Mouse (Mus musculus): Measurements from ENCODE around the gene Smc1b.
"Not testable (repeated sequence)": the region's sequence is repeated elsewhere in the genome, so short reads cannot be mapped to it uniquely, and the experiment has no call there.

The Smc1b gene

DNA sequence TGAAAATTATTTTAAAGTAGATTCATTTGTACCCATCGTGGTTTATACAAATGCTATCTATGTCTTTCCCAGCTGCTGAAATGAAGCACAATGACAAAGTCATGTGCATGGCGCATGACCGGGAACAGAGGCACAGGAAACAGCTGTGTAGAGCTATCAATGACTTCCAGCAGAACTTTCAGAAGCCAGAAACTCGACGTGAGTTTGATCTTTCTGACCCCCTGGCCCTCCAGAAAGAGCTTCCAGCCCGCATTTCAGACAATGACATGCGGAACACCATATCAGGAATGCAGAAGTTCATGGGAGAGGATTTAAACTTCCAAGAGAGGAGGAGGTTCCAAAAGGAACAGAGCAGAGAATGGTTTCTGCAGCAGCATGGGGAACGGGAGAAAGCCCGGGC, 3.4 kb upstream of the Smc1b start:
- DNase-seq (ENCODE audit: low spot score) = no peak

DNA sequence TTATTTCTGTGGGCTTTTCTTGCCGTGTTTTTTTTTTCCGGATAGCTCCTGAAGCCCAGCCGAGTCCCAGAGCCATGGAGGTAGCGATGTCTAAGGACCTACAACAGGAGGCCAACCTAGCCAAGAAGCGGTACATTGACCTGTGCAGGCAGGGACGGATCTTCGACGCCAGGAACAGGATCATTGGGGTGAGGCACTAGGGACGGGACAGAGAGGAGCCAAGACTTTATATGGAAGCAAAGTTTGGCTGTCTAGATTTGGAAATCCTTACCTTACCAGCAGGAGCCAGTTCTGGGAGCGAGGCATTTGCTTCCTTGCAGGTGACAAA, 393 bp upstream of the Smc1b start:
- no peak for DNase-seq (ENCODE audit: low spot score)

DNA sequence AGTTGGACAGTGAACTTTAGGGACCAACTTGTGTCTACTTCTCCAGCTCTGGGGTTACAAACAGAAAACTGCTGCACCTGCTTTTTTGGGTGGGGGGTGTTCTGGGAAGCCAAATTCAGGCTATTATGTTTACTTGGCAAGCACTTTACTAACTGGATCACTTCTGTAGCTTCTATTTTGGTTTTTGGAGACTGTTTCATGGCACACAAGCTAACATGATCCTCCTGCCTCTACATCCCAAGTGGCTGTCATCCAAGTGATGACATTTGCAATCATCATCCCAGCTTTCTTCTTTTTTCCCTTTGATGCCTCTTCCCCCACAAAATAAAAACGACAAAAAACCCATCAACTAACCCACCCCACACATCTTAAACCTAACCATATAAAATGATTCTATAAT, 46.1 kb downstream of the Smc1b start:
- no peak for DNase-seq (ENCODE audit: low spot score)

GRCm38 (mm10) chr15:85072651-85073050, 59.1 kb downstream of the Smc1b start:
- DNase-seq (ENCODE audit: low spot score) = no peak

GRCm38 (mm10) chr15:85070561-85070960, 61.2 kb downstream of the Smc1b start:
- DNase-seq (ENCODE audit: low spot score) = peak; percentile 82

GRCm38 (mm10) chr15:85063421-85063820, 68.3 kb downstream of the Smc1b start:
- no peak for DNase-seq (ENCODE audit: low spot score)

- DNase-seq (ENCODE audit: low spot score) = no peak
These were observed 76.6 kb downstream of the Smc1b start for GRCm38 (mm10) chr15:85055186-85055585.

GRCm38 (mm10) chr15:85054098-85054497, 77.7 kb downstream of the Smc1b start:
- no peak for DNase-seq (ENCODE audit: low spot score)

DNA sequence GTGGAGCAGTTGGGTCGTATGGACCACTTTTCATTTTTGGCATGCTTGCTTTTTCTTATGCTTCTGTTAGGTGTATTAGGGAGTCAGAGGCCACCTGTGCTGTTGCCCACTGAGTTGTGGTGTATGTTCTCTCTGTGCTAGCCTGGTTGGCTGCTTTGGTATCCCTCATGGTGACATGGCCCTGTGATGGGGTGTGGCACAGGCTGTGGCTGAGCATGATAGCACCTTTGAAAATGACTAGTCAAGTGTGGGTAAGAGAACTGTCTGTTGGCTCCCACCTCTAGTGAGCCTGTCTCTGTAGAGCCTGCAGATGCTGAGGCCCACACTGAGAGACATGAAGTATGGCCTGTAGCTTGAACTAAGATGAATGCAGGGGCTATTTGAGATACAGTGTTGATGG, 82.0 kb downstream of the Smc1b start:
- no peak for DNase-seq (ENCODE audit: low spot score)

DNA sequence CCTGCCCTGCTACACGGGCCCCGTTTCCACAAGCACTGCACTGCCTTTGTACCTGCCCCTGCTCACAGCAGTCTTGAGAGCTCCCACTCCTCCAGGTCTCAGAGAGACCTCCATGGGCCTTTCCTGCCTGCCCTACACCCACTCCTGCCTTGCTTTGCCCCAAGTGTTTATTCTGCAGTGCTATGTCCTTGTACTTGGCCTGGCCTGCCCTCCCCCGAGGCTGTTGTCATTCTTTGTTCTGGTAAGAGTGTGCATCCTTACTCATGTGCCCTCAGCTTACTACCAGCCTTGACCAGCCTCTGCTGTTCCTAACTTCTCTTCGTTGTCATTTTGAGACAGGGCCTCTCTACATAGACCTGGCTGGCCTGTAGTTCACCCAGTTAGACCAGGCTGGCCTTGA, 83.9 kb downstream of the Smc1b start:
- no peak for DNase-seq (ENCODE audit: low spot score)

DNA sequence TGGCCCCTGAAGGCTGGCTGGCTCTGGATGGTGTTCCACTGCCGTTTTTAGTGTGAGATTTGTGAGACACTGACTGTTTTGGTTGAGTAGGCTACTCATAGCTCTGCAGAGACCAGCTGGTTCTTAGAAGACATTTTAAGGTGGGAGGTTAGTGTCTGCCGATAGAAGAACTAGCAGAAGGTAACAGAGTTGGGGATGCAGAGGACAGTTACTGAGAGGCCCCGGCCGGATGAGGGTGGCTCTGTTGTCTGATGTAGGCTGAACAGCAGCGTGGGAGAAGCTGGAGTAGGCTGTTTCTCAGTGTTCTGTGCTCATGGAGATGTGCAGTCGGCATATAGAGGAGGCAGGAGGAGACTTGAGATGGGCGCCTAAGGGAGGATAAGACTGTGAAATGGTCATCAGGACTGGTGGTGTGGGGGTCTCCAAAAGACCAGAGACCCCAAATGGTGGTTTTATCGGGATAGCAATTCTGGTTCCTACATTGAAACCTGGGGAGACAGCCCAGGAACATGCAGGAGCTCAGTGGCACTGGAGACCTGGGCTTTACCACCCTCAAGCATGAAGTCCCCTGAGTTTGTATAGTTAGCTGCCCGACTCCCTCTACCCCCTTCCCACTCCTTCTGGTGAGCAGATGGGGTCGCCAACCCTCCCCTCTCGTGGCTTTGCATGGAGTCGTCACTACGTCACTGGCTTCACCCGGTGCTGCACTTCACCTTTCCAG, 85.4 kb downstream of the Smc1b start:
- DNase-seq (ENCODE audit: low spot score) = no peak

GRCm38 (mm10) chr15:85043761-85044160, 88.0 kb downstream of the Smc1b start:
- DNase-seq (ENCODE audit: low spot score) = no peak

DNA sequence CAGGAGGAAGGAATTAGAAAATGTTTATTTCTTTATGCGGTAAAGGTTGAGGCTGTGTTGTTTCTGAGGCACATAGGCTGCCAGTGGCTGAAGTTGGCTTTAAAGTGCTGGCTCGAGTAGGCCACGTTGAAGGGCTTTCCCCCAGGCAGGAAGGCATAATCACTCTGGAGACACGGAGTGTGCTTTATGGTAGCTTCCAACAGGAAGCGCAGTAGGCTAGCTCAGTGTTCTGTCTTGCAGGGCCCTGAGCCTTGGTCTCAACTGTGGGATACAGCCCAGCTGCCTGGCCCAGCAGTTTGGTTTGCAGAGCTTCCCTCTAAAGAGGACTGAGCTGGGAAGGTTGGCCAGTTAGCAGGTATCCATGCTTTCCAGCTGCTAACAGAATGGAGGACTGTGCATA, 88.6 kb downstream of the Smc1b start:
- DNase-seq (ENCODE audit: low spot score) = no peak

DNA sequence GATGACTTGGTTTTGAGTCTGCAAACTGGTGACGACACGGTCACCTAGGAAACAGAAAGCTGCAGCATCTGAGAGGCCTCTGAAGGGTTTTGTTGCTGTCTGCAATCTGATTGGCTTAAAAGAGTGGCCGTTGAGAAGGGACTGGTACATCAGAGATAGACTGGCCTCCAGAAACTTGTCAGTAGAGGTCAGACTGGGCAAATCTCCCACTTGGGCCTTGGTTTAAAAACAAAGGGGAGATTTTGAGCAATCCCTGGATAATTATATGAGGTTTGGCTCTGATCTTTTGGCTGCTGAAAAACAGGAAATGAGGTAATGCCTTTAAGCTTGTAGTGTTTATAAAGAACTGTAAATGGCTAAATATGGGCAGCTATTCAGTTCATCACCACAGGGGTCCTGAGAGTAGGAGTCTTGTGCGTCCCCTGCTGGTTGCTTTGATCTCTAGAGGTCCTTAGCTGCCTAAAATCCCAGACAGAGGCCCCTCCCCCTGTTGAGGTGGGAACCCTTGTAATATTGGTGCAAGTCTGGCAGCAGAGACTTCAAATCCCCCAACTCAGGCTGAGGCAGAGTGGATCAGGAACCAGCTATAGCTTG, 89.3 kb downstream of the Smc1b start:
- DNase-seq (ENCODE audit: low spot score) = peak; percentile 93

- DNase-seq (ENCODE audit: low spot score) = no peak
These were observed 90.1 kb downstream of the Smc1b start for GRCm38 (mm10) chr15:85041546-85042225.

DNA sequence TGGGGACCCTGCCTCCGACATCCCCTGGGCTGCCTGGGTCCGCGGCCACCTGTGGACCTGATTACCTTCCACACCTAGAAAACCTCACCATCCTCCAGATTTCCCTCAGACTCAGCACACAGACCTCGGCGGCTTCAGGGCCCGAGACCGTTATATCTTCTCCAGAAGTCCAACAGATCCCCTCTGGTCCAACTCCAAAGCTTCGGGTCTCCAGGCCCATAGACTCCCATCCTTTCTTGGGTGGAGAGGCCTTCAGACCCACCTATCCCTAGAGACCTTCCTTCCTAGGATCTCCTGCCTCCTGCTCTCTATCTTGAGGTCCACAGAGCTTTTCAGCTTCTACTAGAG, 94.4 kb downstream of the Smc1b start:
- DNase-seq (ENCODE audit: low spot score) = peak; percentile 51

DNA sequence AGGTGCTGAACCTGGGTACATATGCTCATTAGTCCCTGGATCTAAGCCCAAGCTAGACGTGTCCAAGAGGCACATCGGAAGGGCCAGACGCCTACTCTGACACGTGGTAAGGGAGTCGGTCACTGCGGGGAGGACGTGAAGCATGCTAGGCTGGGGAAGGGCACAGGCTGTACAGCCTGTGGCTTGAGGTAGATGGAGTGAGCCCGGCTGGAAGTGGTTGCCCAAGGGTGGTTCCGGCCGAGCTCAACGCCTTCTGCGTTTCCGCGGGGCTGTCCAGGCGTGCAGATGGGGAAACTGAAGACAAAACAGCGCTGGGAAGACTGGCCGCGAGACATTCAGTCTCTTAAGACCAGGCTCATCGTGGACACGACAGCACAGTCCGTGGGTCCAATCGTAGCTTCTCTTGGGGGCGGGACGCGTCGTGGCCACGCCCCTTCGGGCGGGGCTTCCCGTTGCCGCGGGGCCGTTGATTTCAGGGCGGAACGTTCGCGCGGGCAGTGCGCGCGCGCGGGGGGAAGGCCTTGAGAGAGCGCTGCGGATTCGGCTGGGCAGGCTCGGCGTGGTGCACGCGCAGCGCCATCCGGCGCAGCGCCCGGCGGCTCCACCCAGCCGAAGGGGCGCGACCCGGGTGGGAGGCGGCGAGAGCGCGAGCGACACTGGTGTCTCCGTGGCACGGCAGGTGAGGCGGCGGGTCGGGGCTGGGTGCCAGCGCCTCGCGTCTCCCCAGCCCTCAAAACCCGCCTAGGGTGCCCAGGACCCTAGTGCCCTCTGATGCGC, 95.0 kb downstream of the Smc1b start:
- peak; percentile 100 for DNase-seq (ENCODE audit: low spot score)

DNA sequence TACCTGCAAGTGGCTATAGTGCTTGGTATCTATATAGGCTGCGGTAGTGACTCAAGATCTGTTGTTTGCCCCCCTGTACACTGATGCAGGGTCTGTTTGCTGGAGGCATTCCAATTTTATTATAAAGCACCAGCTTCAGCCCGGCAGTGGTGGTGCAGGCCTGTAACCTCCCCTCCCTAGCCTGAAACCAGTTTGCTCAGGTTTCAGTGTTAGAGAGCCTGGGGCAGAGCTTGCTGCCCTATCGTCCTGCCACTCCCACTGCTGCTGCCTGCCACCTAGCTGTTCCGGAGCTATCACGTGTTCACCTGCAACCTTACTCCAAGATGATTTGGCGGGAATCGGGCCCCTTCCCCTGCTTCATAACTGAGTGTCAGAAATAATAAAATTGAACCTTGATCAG, 97.8 kb downstream of the Smc1b start:
- not testable (repeated sequence) for DNase-seq (ENCODE audit: low spot score)

DNA sequence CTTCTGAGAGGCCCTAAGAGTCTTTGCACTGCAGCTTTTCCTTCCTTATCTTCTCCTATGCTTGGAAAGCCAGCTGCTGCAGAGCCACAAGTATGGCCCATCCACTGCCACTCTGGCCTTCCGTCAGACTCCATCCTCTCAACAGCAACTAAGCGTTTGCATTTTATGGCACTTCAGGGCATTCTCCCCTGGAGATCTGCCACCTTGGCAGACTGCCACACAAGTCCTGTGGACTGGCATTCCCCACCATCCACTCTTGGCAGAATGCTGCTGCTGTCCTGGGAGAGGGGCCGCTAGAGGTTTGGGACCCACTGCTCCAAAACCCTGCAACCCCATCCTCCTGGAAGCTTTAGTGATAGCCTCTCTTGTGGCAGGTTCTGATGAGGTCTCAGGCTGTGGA, 99.9 kb downstream of the Smc1b start:
- DNase-seq (ENCODE audit: low spot score) = peak; percentile 64

GRCm38 (mm10) chr15:85030643-85031042, 101.1 kb downstream of the Smc1b start:
- not testable (repeated sequence) for DNase-seq (ENCODE audit: low spot score)

- not testable (repeated sequence) for DNase-seq (ENCODE audit: low spot score)
These were observed 103.1 kb downstream of the Smc1b start, which contains the start of gene Fam118a for GRCm38 (mm10) chr15:85028648-85029047. Fam118a (plus strand) TSS chr15:85028948.

DNA sequence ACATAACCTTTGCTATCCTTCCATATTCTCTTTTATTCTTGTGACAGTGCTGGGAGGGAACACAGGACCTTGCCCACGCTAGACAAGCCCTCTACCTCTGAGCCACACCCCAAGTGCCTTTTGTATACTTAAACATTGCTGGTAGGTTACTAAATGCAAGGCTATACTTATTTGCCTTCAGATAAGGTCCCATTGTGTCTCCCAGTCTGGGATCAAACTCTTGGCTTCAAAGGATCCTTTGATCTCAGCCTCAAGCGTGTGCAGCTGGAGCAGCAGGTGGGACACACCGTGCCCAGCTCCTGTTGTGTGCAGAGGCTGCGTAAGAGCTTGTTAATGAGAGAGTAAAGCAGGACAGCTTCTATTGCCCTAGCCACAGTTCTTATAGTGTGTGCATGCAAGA, 104.0 kb downstream of the Smc1b start:
- no peak for DNase-seq (ENCODE audit: low spot score)

GRCm38 (mm10) chr15:85026197-85026596, 105.6 kb downstream of the Smc1b start:
- no peak for DNase-seq (ENCODE audit: low spot score)
